Mouse (Mus musculus): Measurements from ENCODE around the gene Tub. TPM values are rescaled to one million over a fixed set of nuclear protein-coding genes. Genes with fewer than 3 reads are reported as not detected.

Gene Tub
- polyA plus RNA-seq, 1 experiment from 2014 or later: 3.9 TPM

- no peaks in the 10 kb centered on the region for H3K27me3 ChIP-seq (ENCODE audit: control insufficient read depth, insufficient read depth, low read length)
- no peaks in the 10 kb centered on the region for H3K9me3 ChIP-seq (replicated peaks; ENCODE audit: control insufficient read depth, low read length)
- H3K4me3 ChIP-seq (ENCODE audit: low read depth, low read length): no peak overlapping the region
- DNase-seq (ENCODE audit: low spot score): no peak
- 82% methylated on average over 7 of the region's 7 CpGs for WGBS
- no peaks in the 10 kb centered on the region for H3K4me1 ChIP-seq (ENCODE audit: control insufficient read depth, insufficient read depth, low read length)
- no peak overlapping the region for H3K9ac ChIP-seq (replicated peaks; ENCODE audit: low read length)
- no peak for ATAC-seq (replicated peaks; ENCODE audit: insufficient number of reproducible peaks, low FRiP score, low TSS enrichment, low read depth)
- no peaks in the 10 kb centered on the region for H3K36me3 ChIP-seq (replicated peaks; ENCODE audit: control insufficient read depth, insufficient read depth, low read depth, low read length)
- H3K27ac ChIP-seq (replicated peaks; ENCODE audit: low read depth, low read length): no peak overlapping the region
- H3K4me2 ChIP-seq (ENCODE audit: low read depth, low read length): no peak overlapping the region
Measured at GRCm38 (mm10) chr7:108993230-108993629, 43.1 kb downstream of the Tub start.

- H3K27ac ChIP-seq (replicated peaks; ENCODE audit: low read depth, low read length): no peak overlapping the region
- no peak overlapping the region for H3K4me3 ChIP-seq (ENCODE audit: low read depth, low read length)
- no peaks in the 10 kb centered on the region for H3K9me3 ChIP-seq (replicated peaks; ENCODE audit: control insufficient read depth, low read length)
- no peak overlapping the region for H3K9ac ChIP-seq (replicated peaks; ENCODE audit: low read length)
- H3K4me1 ChIP-seq (ENCODE audit: control insufficient read depth, insufficient read depth, low read length): no peaks in the 10 kb centered on the region
- no peak for ATAC-seq (replicated peaks; ENCODE audit: insufficient number of reproducible peaks, low FRiP score, low TSS enrichment, low read depth)
- H3K36me3 ChIP-seq (replicated peaks; ENCODE audit: control insufficient read depth, insufficient read depth, low read depth, low read length): no peaks in the 10 kb centered on the region
- no peak for DNase-seq (ENCODE audit: low spot score)
- H3K27me3 ChIP-seq (ENCODE audit: control insufficient read depth, insufficient read depth, low read length): no peaks in the 10 kb centered on the region
- H3K4me2 ChIP-seq (ENCODE audit: low read depth, low read length): no peak overlapping the region
- 94% methylated on average over 3 of the region's 3 CpGs for WGBS
Measured at GRCm38 (mm10) chr7:108993881-108994291, 43.7 kb downstream of the Tub start.

GRCm38 (mm10) chr7:108996156-108996555 lies 46.0 kb downstream of the Tub start:
- 73% methylated on average over 6 of the region's 6 CpGs for WGBS
- Histone ChIP-seq H3K4me3 (ENCODE audit: low read depth, low read length) (no peak overlapping the region), H3K27ac (replicated peaks; ENCODE audit: low read depth, low read length) (no peak overlapping the region), H3K4me2 (ENCODE audit: low read depth, low read length) (no peak overlapping the region), H3K27me3 (ENCODE audit: control insufficient read depth, insufficient read depth, low read length) (no peaks in the 10 kb centered on the region), H3K9me3 (replicated peaks; ENCODE audit: control insufficient read depth, low read length) (no peaks in the 10 kb centered on the region), H3K4me1 (ENCODE audit: control insufficient read depth, insufficient read depth, low read length) (no peaks in the 10 kb centered on the region), H3K36me3 (replicated peaks; ENCODE audit: control insufficient read depth, insufficient read depth, low read depth, low read length) (no peaks in the 10 kb centered on the region), H3K9ac (replicated peaks; ENCODE audit: low read length) (no peak overlapping the region)
- no peak for DNase-seq (ENCODE audit: low spot score)
- ATAC-seq (replicated peaks; ENCODE audit: insufficient number of reproducible peaks, low FRiP score, low TSS enrichment, low read depth): no peak

GRCm38 (mm10) chr7:109000315-109000954 lies 50.3 kb downstream of the Tub start:
- 0 out of 2 replicates have a peak, but pooled peaks have one; percentile 32 for ATAC-seq (replicated peaks; ENCODE audit: insufficient number of reproducible peaks, low FRiP score, low TSS enrichment, low read depth)
- Histone ChIP-seq H3K4me2 (ENCODE audit: low read depth, low read length) (no peak overlapping the region), H3K4me1 (ENCODE audit: control insufficient read depth, insufficient read depth, low read length) (no peaks in the 10 kb centered on the region), H3K9ac (replicated peaks; ENCODE audit: low read length) (no peak overlapping the region), H3K36me3 (replicated peaks; ENCODE audit: control insufficient read depth, insufficient read depth, low read depth, low read length) (no peaks in the 10 kb centered on the region), H3K27ac (replicated peaks; ENCODE audit: low read depth, low read length) (no peak overlapping the region), H3K9me3 (replicated peaks; ENCODE audit: control insufficient read depth, low read length) (no peaks in the 10 kb centered on the region), H3K4me3 (ENCODE audit: low read depth, low read length) (no peak overlapping the region), H3K27me3 (ENCODE audit: control insufficient read depth, insufficient read depth, low read length) (no peaks in the 10 kb centered on the region)
- peak; percentile 69 for DNase-seq (ENCODE audit: low spot score)
- WGBS: 49% methylated on average over 4 of the region's 4 CpGs

GRCm38 (mm10) chr7:109001971-109002370 lies 51.8 kb downstream of the Tub start:
- H3K9ac ChIP-seq (replicated peaks; ENCODE audit: low read length): no peak overlapping the region
- no peak overlapping the region for H3K4me2 ChIP-seq (ENCODE audit: low read depth, low read length)
- WGBS: 86% methylated on average over 4 of the region's 4 CpGs
- H3K27me3 ChIP-seq (ENCODE audit: control insufficient read depth, insufficient read depth, low read length): no peaks in the 10 kb centered on the region
- ATAC-seq (replicated peaks; ENCODE audit: insufficient number of reproducible peaks, low FRiP score, low TSS enrichment, low read depth): no peak
- H3K4me3 ChIP-seq (ENCODE audit: low read depth, low read length): no peak overlapping the region
- DNase-seq (ENCODE audit: low spot score): no peak
- no peak overlapping the region for H3K27ac ChIP-seq (replicated peaks; ENCODE audit: low read depth, low read length)
- H3K4me1 ChIP-seq (ENCODE audit: control insufficient read depth, insufficient read depth, low read length): no peaks in the 10 kb centered on the region
- no peaks in the 10 kb centered on the region for H3K36me3 ChIP-seq (replicated peaks; ENCODE audit: control insufficient read depth, insufficient read depth, low read depth, low read length)
- no peaks in the 10 kb centered on the region for H3K9me3 ChIP-seq (replicated peaks; ENCODE audit: control insufficient read depth, low read length)

- ATAC-seq (replicated peaks; ENCODE audit: insufficient number of reproducible peaks, low FRiP score, low TSS enrichment, low read depth): no peak
- no peaks in the 10 kb centered on the region for H3K9me3 ChIP-seq (replicated peaks; ENCODE audit: control insufficient read depth, low read length)
- H3K36me3 ChIP-seq (replicated peaks; ENCODE audit: control insufficient read depth, insufficient read depth, low read depth, low read length): no peaks in the 10 kb centered on the region
- 32% methylated on average over 3 of the region's 3 CpGs for WGBS
- DNase-seq (ENCODE audit: low spot score): no peak
- H3K4me1 ChIP-seq (ENCODE audit: control insufficient read depth, insufficient read depth, low read length): no peaks in the 10 kb centered on the region
- H3K4me3 ChIP-seq (ENCODE audit: low read depth, low read length): no peak overlapping the region
- H3K9ac ChIP-seq (replicated peaks; ENCODE audit: low read length): no peak overlapping the region
- no peak overlapping the region for H3K27ac ChIP-seq (replicated peaks; ENCODE audit: low read depth, low read length)
- H3K4me2 ChIP-seq (ENCODE audit: low read depth, low read length): no peak overlapping the region
- peaks cover under 1% of the 10 kb centered on the region; the same call in 1 of the 2 replicates for H3K27me3 ChIP-seq (ENCODE audit: control insufficient read depth, insufficient read depth, low read length)
Measured at GRCm38 (mm10) chr7:109003653-109004052, 53.5 kb downstream of the Tub start.

GRCm38 (mm10) chr7:109009260-109009659 lies 59.1 kb downstream of the Tub start:
- Histone ChIP-seq H3K4me2 (ENCODE audit: low read depth, low read length) (no peak overlapping the region), H3K4me1 (ENCODE audit: control insufficient read depth, insufficient read depth, low read length) (no peaks in the 10 kb centered on the region), H3K9me3 (replicated peaks; ENCODE audit: control insufficient read depth, low read length) (no peaks in the 10 kb centered on the region), H3K36me3 (replicated peaks; ENCODE audit: control insufficient read depth, insufficient read depth, low read depth, low read length) (no peaks in the 10 kb centered on the region), H3K27me3 (ENCODE audit: control insufficient read depth, insufficient read depth, low read length) (peaks cover 32% of the 10 kb centered on the region), H3K4me3 (ENCODE audit: low read depth, low read length) (no peak overlapping the region), H3K9ac (replicated peaks; ENCODE audit: low read length) (no peak overlapping the region), H3K27ac (replicated peaks; ENCODE audit: low read depth, low read length) (no peak overlapping the region)
- 95% methylated on average over 1 of the region's 1 CpGs for WGBS
- no peak for DNase-seq (ENCODE audit: low spot score)
- no peak for ATAC-seq (replicated peaks; ENCODE audit: insufficient number of reproducible peaks, low FRiP score, low TSS enrichment, low read depth)

GRCm38 (mm10) chr7:109010720-109011595 lies 60.8 kb downstream of the Tub start:
- Histone ChIP-seq H3K27me3 (ENCODE audit: control insufficient read depth, insufficient read depth, low read length) (peaks cover 32% of the 10 kb centered on the region), H3K9me3 (replicated peaks; ENCODE audit: control insufficient read depth, low read length) (no peaks in the 10 kb centered on the region)
- peak; percentile 73 for ATAC-seq (replicated peaks; ENCODE audit: insufficient number of reproducible peaks, low FRiP score, low TSS enrichment, low read depth)

More at GRCm38 (mm10) chr7:109010720-109011595, 60.8 kb downstream of the Tub start:
- H3K4me1 ChIP-seq (ENCODE audit: control insufficient read depth, insufficient read depth, low read length): no peaks in the 10 kb centered on the region
- no peaks in the 10 kb centered on the region for H3K36me3 ChIP-seq (replicated peaks; ENCODE audit: control insufficient read depth, insufficient read depth, low read depth, low read length)
- peak; percentile 49 for DNase-seq (ENCODE audit: low spot score)
- peak overlapping the region; percentile 74 for H3K9ac ChIP-seq (replicated peaks; ENCODE audit: low read length)
- H3K27ac ChIP-seq (replicated peaks; ENCODE audit: low read depth, low read length): no peak overlapping the region
- H3K4me2 ChIP-seq (ENCODE audit: low read depth, low read length): peak overlapping the region; percentile 87
- peak overlapping the region; percentile 69 for H3K4me3 ChIP-seq (ENCODE audit: low read depth, low read length)
- WGBS: 1% methylated on average over 65 of the region's 82 CpGs
